Mouse (Mus musculus): ENCODE data around the gene Amigo3.

GRCm38 (mm10) chr9:108083561-108083960 lies 30.6 kb downstream of the Amigo3 start:
- TF ChIP-seq POLR2A (IDR thresholded peaks at IDR 0.05; ENCODE audit: low read depth, low read length), result no peak
- no peak for TF ChIP-seq CTCF (IDR thresholded peaks at IDR 0.05; ENCODE audit: extremely low read depth, insufficient read depth, insufficient read length, insufficient replicate concordance)

All from spleen, adult 2 months (tissue).